Mouse (Mus musculus): ENCODE data around the gene Tekt5.

Gene Tekt5

GRCm38 (mm10) chr16:10394699-10395540, at the start of gene Tekt5:
Gene Tekt5 (minus strand): TSS chr16:10395490.
- DNase-seq = peak; percentile 45

DNA sequence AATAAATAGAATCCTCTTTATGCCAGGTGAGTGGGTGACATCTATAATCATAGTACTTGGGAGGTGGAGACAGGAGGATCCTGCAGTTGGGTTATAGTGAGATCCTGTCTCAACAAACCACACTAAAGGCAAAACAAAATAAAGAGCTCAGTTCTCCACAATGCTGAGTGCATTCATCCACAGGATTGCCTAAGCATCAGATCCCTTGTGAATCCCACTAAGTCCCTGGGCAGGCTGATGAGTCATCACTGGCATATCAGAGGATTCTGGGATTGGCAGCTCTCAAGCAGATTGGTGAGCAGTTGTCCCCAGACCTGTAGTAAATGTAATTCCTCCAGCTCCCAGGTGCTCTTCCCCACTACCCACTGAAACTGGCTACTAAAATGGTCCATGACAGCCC, 48.4 kb upstream of the Tekt5 start:
- no peak for DNase-seq

DNA sequence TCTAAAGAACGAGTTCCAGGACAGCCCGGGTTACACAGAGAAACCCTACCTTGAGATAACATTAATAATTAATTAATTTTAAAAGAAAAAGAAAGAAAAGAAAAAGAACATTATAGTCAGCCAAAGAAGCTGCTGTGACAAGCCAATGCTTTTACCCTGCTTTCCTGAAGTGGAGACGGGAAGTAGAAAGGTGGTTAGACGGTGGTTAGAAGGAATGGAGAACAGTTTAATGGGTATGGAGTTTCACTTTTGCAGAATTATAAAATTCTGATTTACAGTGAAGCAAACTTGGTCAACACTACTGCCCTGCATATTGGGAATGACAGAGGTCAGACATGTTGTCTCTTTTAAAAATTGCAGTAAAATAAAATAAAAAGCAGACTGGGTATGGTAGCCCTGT, 46.5 kb upstream of the Tekt5 start:
- no peak for DNase-seq

DNA sequence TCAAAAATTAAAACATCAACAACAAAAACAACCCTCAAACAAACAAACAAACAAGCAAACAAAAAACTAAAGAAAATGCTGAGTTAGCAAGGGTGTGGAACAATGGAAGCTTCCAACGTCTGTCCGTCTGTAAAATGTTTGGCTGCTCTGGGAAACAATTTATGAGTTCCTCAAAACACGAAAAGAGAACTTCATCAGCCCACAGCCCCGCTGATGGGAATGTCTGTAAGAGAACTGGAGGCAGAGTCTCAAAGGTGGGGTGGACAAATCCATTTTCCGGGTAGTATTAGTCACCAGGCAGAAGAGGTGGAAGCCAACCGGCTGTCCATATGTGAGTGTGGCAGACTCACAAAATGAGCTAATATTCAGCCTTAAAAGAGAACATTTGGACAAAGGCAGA, 46.0 kb upstream of the Tekt5 start:
- no peak for DNase-seq

- no peak for DNase-seq
These were observed 42.8 kb upstream of the Tekt5 start for GRCm38 (mm10) chr16:10438055-10438454.

DNA sequence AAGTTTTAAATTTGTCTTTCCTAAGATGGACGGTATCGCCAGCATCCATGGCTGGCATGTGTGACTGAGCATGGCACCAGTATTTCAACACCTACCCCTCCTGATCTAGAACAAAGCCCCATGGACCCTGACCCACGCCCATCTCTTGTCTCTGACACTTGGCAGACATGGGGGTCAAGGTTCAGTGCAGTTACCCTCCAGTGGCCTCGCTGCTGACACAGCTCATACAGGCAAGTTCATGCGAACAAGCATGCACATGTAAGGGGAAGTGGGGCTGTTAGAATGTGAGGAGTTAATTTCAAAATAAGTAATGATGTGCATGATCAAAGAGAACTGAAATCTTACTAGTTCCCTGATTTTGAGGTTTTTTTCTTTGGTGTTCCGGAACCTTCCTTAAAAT, 40.9 kb upstream of the Tekt5 start:
- no peak for DNase-seq

GRCm38 (mm10) chr16:10433344-10433743, 38.1 kb upstream of the Tekt5 start:
- DNase-seq = no peak

- DNase-seq = no peak
These were observed 37.1 kb upstream of the Tekt5 start for GRCm38 (mm10) chr16:10432387-10432786.

- DNase-seq = no peak
These were observed 36.6 kb upstream of the Tekt5 start for GRCm38 (mm10) chr16:10431911-10432310.

- no peak for DNase-seq
These were observed 25.3 kb upstream of the Tekt5 start for GRCm38 (mm10) chr16:10420447-10421054.

DNA sequence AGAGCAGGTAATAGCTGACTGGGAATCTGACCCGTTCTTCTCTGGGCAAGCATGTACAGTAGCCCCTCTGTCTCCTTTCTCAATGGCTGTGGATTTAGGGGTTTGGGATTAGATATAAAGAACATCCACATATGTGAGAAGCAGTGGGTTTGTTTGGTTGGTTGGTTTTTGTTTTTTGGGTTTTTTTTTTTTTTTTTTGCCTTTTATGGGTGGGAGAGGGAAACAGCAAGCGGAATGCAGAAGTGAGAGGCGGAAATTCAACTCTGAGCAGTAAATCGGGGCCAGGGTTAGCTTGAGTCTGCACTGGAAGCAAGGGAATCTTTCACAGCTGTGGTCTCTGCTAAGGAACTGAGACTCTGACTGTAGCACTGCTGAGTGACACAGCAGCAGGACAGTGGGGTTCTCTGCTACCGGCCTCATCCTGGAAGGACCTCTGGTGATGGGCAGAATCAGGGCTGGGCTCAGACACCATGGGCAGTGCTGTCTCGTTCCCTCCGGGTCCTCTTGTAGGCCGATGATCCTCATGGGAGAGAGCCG, 22.5 kb upstream of the Tekt5 start:
- DNase-seq = no peak

GRCm38 (mm10) chr16:10416866-10417265, 21.6 kb upstream of the Tekt5 start:
- no peak for DNase-seq

DNA sequence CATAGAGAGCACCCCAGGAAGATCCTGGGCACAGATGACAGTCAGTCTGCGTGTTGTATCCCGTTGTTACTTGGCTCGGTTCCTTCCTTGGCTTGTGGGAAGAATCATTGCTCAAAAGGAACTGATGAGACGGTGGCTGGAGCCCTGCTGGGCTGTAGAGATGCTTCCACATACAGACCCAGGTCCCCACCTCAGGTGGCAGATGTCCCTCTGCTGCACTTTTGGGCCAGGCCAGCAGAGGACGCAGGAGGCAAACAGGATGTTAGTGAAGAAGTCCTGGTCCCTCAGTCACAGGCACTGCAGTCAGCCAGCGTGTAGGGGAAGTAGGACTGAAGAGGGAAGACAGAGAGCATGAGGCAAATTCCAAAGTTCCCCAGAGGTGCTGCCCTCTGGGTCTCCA, 20.7 kb upstream of the Tekt5 start:
- peak; percentile 90 for DNase-seq

DNA sequence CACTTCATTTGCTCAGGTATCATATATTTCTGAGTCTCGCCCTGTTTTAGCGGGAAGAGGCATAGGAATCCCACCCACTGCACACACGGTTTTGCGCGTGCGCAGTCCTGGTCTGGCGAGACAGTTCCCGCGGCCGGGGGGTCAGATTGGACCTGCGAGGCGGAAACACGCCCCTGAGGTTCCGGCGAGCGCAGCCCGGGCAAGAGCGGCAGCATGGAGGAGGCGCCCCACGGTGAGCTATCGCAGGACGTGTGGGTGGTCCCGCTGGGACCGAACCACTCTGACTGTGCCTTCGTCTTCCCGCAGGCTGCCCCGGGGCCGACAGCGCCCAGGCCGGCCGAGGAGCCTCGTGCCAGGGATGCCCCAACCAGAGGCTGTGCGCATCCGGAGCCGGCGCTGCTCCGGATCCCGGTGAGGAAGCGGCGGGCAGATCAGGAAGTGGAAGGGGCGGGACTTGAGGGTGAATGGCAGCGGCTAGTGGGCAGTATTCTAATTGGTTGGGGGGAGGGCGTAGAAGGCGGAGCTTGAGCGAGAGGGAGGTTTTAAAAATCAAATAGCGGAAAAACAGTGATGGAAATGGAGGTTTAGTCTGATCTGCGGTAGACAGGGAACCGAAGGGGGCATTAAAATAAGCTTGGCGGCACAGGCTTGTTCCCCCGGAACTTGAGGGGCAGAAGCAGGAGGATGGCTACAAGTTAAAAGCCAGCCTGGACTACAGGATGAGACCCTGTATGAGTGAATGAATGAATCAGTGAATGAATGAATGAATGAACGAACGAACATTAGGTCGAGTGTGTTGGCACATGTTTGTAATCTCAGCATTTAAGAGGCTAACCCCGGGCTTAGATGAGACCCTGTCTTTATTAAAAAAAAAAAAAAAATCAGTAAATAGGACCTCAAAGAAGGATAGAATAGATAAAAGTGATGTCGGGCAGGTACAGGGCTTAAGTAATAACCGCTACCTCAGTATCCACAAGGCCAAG, 16.8 kb upstream of the Tekt5 start, which contains the start of gene Nubp1:
Nubp1 (plus strand) TSS at position 185 of the 983 bp plus-strand sequence.
- DNase-seq = peak; percentile 96

DNA sequence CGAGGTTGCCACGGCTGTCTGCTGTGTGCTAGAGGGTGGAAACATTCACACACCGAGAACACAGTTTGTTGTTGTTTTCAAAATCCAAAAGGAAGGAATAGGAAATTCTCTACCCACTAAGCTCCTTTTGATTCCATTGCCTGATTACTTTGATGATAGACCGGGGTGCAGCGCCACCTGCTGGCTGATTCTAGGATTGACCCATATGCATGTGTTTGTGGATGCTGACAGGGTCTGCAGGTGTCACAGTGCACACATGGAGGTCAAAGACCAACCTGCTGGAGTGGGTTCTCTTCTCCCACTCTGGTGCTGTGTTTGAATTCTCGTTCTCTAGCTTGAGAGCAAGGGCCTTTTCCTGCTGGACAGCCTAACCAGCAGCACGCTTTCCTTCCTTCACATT, 3.9 kb upstream of the Tekt5 start:
- DNase-seq = peak; percentile 58

DNA sequence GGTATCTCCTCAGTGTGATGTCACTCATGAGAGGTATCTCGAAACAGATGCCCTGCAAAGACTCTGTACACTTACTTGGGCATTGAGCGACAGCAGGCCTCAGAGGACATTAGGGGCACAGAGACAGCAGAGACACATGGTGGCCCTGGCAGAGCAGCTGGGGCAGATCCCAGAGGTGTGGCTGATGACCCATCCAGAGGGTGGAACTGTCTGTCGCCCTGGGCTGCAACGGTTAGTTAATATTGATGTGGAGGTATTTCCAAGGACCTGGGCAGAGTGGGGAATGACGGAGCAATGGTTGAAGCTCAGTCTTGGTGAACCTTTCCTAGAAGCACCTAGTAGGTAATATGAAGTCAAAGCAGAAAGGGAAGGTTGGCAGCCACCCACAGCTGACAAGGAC, 3.5 kb upstream of the Tekt5 start:
- DNase-seq = no peak

DNA sequence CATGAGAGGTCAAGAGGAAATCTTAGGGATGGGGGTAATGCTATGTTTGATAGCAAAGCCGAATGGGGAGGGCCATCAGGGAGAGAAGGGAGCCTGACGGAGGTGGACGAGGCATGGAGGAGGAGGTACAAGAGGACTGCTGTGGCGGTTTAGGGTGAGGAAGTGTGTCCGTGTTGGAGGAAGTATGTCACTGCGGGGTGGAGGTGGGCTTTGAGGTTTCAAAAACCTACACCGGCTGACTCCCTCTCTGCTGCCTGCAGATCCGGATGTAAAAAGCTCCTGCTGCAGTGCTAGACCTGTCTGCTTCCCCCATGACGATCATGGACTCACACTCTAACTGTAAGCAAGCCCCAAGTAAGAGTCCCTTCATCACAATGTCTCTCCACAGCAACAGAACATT, 2.7 kb downstream of the Tekt5 start:
- DNase-seq = no peak

GRCm38 (mm10) chr16:10388634-10389365, 6.5 kb downstream of the Tekt5 start:
- DNase-seq = no peak

- no peak for DNase-seq
These were observed 10.0 kb downstream of the Tekt5 start for GRCm38 (mm10) chr16:10385261-10385660.

DNA sequence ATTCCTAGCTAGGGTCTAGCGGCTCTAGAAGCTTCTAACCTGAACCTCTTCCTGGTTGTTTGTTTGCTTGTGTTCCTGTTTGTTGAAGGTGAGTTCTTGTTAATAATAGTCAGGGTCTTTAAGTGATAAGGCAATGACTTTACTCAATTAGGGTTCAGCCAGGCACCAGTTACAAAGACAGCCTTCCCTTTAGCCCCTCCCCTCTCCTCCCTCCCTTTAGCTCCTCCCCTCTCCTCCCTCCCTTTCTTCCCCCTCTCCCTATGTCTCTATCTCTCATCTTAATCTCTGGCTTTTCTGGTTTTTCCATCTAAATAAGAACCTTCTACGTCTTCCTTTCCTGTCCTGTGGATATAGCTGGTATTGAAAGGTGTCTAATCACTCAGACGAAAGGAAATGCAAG, 10.7 kb downstream of the Tekt5 start:
- no peak for DNase-seq

- no peak for DNase-seq
These were observed 11.2 kb downstream of the Tekt5 start for GRCm38 (mm10) chr16:10384060-10384497.

- DNase-seq = no peak
These were observed 15.8 kb downstream of the Tekt5 start for GRCm38 (mm10) chr16:10379531-10379930.
